Mouse (Mus musculus) liver, embryonic 12.5 days (tissue): Measurements from ENCODE around the gene Brinp3. TPM values are rescaled to one million over a fixed set of nuclear protein-coding genes. Genes with fewer than 3 reads are reported as not detected.

ENCODE experiments used
- ATAC-seq: fragments of 200-750 bp; cut with Nextera tagmentation; 2 replicates; pipeline ENCODE4 v1.8.0; 2017; ENCODE audit warnings: moderate number of reproducible peaks, mild to moderate bottlenecking, moderate library complexity
- H3K27ac ChIP-seq: fragments of 300-500 bp; sonication (generic); 2 replicates; pipeline ENCODE4 v1.5.1; 2016; ENCODE audit warnings: mild to moderate bottlenecking
- H3K27me3 ChIP-seq: fragments of 300-500 bp; sonication (generic); replicated peaks from 2 replicates; pipeline ENCODE4 v1.6.1; 2016; ENCODE audit warnings: mild to moderate bottlenecking, moderate library complexity
- H3K36me3 ChIP-seq: fragments of 300-500 bp; sonication (generic); 2 replicates; pipeline ENCODE4 v1.6.1; 2016; ENCODE audit warnings: mild to moderate bottlenecking, moderate library complexity
- H3K4me1 ChIP-seq: fragments of 300-500 bp; sonication (generic); 2 replicates; pipeline ENCODE4 v1.6.1; 2016
- H3K4me2 ChIP-seq: fragments of 300-500 bp; sonication (generic); 2 replicates; pipeline ENCODE4 v1.6.1; 2016; ENCODE audit warnings: mild to moderate bottlenecking, moderate library complexity
- H3K4me3 ChIP-seq: fragments of 300-500 bp; sonication (generic); 2 replicates; pipeline ENCODE4 v1.5.1; 2016; ENCODE audit warnings: mild to moderate bottlenecking, moderate library complexity
- H3K9ac ChIP-seq: fragments of 300-500 bp; sonication (generic); 2 replicates; pipeline ENCODE4 v1.6.1; 2016; ENCODE audit warnings: mild to moderate bottlenecking, moderate library complexity
- H3K9me3 ChIP-seq: fragments of 300-500 bp; sonication (generic); replicated peaks from 2 replicates; pipeline ENCODE4 v1.6.1; 2016; ENCODE audit warnings: mild to moderate bottlenecking, moderate library complexity
- WGBS: fragments of 180-500 bp; shearing (Covaris S2); methylation state at CpG from one replicate; pipeline ENCODE4 v1.1.7; 2016; ENCODE audit not compliant: insufficient replicate concordance; 5-methylcytosine and 5-hydroxymethylcytosine counted together
- polyA plus RNA-seq: library from polyadenylated mRNA; unstranded; fragments of >200 nt; fragmentation: Nextera tagmentation; extraction: Ambion mirVana; gene quantifications from 2 replicates; pipeline ENCODE4 v1.2.1, GENCODE M21; 2016

Gene Brinp3
- polyA plus RNA-seq, result 0.19 TPM in 1 of 2 replicates, not detected in the other

DNA sequence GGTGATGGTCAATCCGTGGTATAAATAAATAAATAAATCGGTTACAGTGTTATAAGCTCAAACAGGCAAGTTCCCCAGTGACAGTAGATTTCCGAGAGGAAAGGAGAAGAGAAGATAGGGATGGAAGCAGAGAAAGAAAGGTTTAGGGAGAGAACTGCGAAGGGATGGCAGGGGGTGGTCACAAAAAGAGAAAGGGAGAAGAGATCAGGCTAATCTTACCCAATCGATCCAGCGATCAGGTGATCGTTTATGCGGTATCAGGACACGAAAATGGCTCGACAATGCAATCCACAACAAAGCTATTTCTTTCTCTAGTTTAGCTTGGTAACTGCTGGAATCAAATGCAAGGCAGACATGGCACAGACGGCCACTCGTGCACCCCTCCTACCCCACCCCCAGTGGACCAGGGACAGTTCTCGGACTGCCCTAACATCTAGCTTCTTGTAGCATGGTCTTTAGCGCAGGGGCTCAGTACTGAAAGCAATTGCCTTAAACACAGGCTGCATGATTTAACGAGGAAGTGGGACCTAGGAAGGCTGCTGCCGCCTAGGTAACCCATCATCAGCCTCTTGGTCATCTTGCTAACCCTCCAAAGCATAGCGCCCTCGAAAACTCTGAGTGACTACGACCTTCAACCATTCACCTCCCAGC, at the start of gene Brinp3:
Gene Brinp3 (plus strand): TSS at position 80 of the 651 bp plus-strand sequence.
- Histone ChIP-seq H3K4me2 (peak within 1 kb of the TSS; percentile 45), H3K9me3 (no peaks in the 10 kb centered on the region), H3K4me3 (no peak within 1 kb of the TSS), H3K27me3 (peaks cover 41% of the 10 kb centered on the region), H3K27ac (no peak within 1 kb of the TSS), H3K36me3 (no peaks in the 10 kb centered on the region), H3K9ac (no peak within 1 kb of the TSS), H3K4me1 (no peaks in the 10 kb centered on the region)
- 5% methylated on average over 19 of the region's 19 CpGs for WGBS
- ATAC-seq, result no peak

DNA sequence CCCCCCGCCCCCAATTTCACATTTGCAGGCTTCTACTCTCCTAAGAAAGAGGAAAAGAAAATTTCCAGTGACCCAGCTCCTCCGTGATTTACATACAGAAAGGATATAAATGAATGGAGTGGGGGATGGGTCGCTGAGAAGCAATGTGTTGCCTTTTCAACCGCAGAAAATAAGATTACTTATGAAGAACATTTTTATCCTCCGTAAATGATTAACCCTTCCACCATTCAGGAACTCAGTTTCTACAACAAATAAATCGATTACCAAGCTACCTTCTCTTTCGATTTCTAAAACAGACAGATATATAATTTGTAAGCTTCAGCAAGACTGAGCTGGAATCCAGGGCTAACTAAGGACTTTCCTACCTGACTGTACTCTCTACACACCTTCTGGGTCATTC, 339 bp upstream of the Brinp3 start:
- 15% methylated on average over 7 of the region's 7 CpGs for WGBS
- no peaks in the 10 kb centered on the region for H3K36me3 ChIP-seq
- H3K27me3 ChIP-seq, result peaks cover 41% of the 10 kb centered on the region
- peak overlapping the region; percentile 45 for H3K4me2 ChIP-seq
- no peak for ATAC-seq
- H3K4me3 ChIP-seq, result no peak overlapping the region
- no peaks in the 10 kb centered on the region for H3K9me3 ChIP-seq
- H3K27ac ChIP-seq, result no peak overlapping the region
- H3K4me1 ChIP-seq, result no peaks in the 10 kb centered on the region
- H3K9ac ChIP-seq, result no peak overlapping the region

GRCm38 (mm10) chr1:146495386-146495785, 826 bp downstream of the Brinp3 start:
- Histone ChIP-seq H3K9ac (no peak overlapping the region), H3K36me3 (no peaks in the 10 kb centered on the region), H3K4me1 (no peaks in the 10 kb centered on the region), H3K4me2 (peak overlapping the region; percentile 45; the same call in 1 of the 2 replicates), H3K27me3 (peaks cover 41% of the 10 kb centered on the region), H3K27ac (no peak overlapping the region), H3K4me3 (no peak overlapping the region), H3K9me3 (no peaks in the 10 kb centered on the region)
- ATAC-seq, result no peak
- WGBS, result 8% methylated on average over 3 of the region's 3 CpGs

DNA sequence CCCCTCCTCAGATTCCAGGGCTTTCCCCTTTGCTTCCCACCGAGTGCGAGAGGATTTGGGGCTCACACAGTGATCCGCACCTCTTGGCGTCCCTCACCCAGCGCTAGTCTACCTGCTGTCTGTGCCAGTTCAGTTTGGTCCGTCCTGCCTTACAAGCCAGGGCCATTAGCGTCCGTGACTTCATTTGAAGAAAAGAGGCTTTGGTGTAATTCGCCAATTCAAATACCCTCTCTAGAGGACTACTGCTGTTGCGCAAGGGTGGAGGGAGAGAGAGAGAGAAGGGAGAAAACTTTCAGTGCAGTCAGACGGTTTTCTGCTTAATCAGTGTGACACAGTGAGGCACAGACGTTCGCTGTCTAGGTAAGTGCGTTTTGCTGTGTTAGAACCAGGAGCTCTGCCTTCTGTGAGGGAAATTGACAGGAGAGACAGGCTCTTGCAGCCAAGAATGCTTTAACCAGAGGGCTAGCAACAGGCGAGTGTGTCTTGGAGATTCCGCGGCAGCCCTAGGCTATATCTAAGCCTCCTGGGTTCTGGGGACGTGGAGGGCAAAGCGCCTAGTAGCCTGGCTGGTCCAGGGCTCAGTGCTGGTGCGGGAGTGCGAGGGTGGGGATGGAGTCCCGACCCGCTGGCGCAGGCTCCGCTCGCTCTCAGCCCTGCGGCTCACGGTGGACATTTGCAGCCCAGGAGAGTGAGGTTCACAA, 3.0 kb downstream of the Brinp3 start:
- no peaks in the 10 kb centered on the region for H3K9me3 ChIP-seq
- 2% methylated on average over 28 of the region's 28 CpGs for WGBS
- 0 out of 2 replicates have a peak, but pooled peaks have one; percentile 37 for ATAC-seq
- no peaks in the 10 kb centered on the region for H3K36me3 ChIP-seq
- H3K9ac ChIP-seq, result no peak overlapping the region
- H3K4me3 ChIP-seq, result peak overlapping the region; percentile 34
- peak overlapping the region; percentile 56 for H3K4me2 ChIP-seq
- H3K27me3 ChIP-seq, result peaks cover 41% of the 10 kb centered on the region
- H3K27ac ChIP-seq, result no peak overlapping the region
- H3K4me1 ChIP-seq, result no peaks in the 10 kb centered on the region

DNA sequence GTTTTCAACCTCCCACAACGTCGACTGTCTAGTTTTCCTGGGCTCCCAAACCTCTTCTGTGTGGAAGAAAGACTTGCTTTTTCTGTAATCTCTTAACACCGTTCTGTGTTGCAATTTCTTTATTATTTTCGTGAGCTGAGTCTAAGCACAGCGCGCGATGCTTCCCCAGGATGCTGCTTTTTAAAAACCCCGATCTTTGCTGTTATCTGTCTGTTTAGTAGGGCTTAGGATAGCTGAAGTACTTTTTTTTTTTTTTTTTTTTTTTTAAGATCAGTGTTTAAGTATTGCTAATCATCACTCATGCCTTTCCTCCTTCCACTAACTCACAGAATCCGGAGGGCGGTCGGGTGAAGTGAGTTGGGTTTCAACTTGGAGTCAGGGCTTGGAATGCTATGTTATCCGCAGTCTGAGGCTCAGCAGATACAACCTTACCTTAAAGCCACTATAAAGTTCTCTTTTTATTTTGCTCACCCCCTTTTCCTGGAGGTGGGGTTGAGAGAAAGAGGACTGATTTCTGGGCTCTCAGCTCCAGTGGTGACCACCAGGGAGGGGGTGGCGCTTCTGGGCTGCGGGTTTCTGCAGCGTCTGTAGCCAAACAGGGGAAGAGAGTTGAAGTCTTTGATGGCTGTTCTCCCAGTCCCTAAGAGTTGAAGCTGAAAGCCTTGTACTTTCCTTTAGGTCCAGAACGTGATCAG, 3.7 kb downstream of the Brinp3 start:
- H3K4me1 ChIP-seq, result no peaks in the 10 kb centered on the region
- H3K4me3 ChIP-seq, result peak overlapping the region; percentile 34
- no peak overlapping the region for H3K9ac ChIP-seq
- H3K36me3 ChIP-seq, result no peaks in the 10 kb centered on the region
- no peak overlapping the region for H3K27ac ChIP-seq
- no peak for ATAC-seq
- H3K9me3 ChIP-seq, result no peaks in the 10 kb centered on the region
- WGBS, result under 1% methylated on average over 16 of the region's 16 CpGs
- H3K4me2 ChIP-seq, result peak overlapping the region; percentile 56
- peaks cover 41% of the 10 kb centered on the region for H3K27me3 ChIP-seq

- Histone ChIP-seq H3K4me2 (peak overlapping the region; percentile 56), H3K27ac (no peak overlapping the region), H3K4me3 (no peak overlapping the region), H3K36me3 (no peaks in the 10 kb centered on the region), H3K9ac (no peak overlapping the region), H3K27me3 (peaks cover 41% of the 10 kb centered on the region), H3K9me3 (no peaks in the 10 kb centered on the region), H3K4me1 (no peaks in the 10 kb centered on the region)
- ATAC-seq, result no peak
- 3% methylated on average over 1 of the region's 1 CpGs for WGBS
Observed at GRCm38 (mm10) chr1:146498780-146499114, 4.2 kb downstream of the Brinp3 start.

DNA sequence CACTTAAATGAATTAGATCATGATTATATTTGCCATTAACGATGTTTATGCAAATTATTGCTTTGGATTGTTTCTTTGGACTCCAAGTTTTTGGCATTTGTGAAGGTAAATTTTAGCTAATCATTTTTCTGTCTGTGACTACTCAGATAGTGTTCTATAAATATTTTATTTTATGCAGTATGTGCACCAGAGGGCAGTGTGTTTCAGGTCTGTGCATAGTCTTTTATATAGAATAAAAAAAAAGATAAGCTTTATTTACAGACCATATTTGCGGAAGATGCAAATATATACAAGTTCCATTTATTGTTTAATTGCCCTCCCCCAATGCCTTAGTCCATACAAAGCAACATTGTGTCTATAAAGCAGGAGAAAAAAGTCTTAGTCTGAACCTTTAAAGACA, 20.8 kb downstream of the Brinp3 start:
- Histone ChIP-seq H3K27ac (no peak overlapping the region), H3K36me3 (no peaks in the 10 kb centered on the region), H3K4me2 (no peak overlapping the region), H3K9me3 (no peaks in the 10 kb centered on the region), H3K4me1 (no peaks in the 10 kb centered on the region), H3K9ac (no peak overlapping the region), H3K4me3 (no peak overlapping the region), H3K27me3 (no peaks in the 10 kb centered on the region)
- 61% methylated on average over 2 of the region's 2 CpGs for WGBS
- no peak for ATAC-seq

DNA sequence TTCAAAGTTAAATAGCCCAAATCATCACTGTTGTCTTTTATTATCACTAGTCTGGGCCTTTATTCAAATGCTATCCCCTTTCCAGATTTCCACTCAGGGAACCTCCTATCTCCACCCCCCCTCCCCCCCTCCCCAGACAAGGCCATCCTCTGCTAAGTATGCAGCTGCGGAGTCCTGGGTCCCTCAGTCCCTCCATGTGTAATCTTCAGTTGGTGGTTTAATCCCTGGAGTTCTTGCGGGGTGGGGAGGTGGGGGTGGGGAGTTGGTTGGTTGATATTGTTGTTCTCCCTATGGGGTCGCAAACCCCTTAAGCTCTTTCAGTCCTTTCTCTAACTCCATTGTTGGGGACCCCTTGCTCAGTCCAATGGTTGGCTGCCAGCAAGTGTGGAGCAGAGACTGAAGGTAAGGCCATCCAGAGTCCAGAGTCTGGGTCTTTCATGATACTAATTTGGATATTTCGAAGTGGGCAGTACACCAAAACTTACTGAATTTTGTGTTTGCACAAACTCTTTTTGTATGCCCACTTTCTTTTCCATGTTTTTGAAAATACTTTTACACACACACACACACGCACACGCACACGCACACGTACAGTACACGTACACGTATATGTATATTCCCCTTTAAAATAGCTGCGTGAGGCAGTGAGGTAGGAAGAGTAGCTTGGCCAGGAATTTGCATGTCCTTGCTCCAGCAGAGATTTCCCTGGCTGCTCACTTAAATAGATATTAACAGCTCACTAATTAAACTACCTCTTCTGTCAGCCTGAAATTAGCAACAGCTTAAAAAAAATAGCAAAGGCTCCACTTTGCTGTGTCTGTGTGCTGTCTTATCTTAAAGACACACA, 29.4 kb downstream of the Brinp3 start:
- ATAC-seq, result no peak

DNA sequence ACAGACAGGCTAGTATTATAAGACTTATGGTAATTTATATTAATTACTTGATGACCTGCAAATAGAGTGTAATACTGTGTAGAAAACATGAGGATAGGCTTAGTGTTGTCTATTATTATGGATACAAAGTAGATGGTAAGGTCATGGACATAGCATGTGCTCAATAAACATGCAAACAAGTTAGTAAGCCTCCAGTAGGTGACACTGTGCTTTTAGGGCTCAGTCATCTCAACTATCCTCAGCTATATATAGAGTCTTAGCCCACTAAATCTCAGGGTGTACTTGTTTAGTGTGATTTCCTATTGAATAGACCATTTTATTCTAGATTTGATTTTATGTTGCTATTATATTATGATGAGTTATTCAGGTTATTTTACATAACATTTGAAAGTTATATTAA, 34.0 kb downstream of the Brinp3 start:
- no peaks in the 10 kb centered on the region for H3K4me1 ChIP-seq
- no peak overlapping the region for H3K4me2 ChIP-seq
- H3K27me3 ChIP-seq, result no peaks in the 10 kb centered on the region
- H3K36me3 ChIP-seq, result no peaks in the 10 kb centered on the region
- H3K9ac ChIP-seq, result no peak overlapping the region
- no peaks in the 10 kb centered on the region for H3K9me3 ChIP-seq
- H3K4me3 ChIP-seq, result no peak overlapping the region
- no peak for ATAC-seq
- no peak overlapping the region for H3K27ac ChIP-seq

More for the DNA sequence above, 29.4 kb downstream of the Brinp3 start:
- no peak overlapping the region for H3K27ac ChIP-seq
- WGBS, result 64% methylated on average over 11 of the region's 11 CpGs
- no peaks in the 10 kb centered on the region for H3K36me3 ChIP-seq
- no peaks in the 10 kb centered on the region for H3K9me3 ChIP-seq
- no peak overlapping the region for H3K4me3 ChIP-seq
- H3K4me1 ChIP-seq, result no peaks in the 10 kb centered on the region
- H3K4me2 ChIP-seq, result no peak overlapping the region
- no peak overlapping the region for H3K9ac ChIP-seq
- H3K27me3 ChIP-seq, result no peaks in the 10 kb centered on the region

GRCm38 (mm10) chr1:146546847-146547428, 52.4 kb downstream of the Brinp3 start:
- H3K9me3 ChIP-seq, result no peaks in the 10 kb centered on the region
- no peak overlapping the region for H3K9ac ChIP-seq
- H3K27me3 ChIP-seq, result no peaks in the 10 kb centered on the region
- H3K27ac ChIP-seq, result no peak overlapping the region
- H3K4me2 ChIP-seq, result no peak overlapping the region
- ATAC-seq, result no peak
- no peaks in the 10 kb centered on the region for H3K4me1 ChIP-seq
- H3K4me3 ChIP-seq, result no peak overlapping the region
- 63% methylated on average over 2 of the region's 2 CpGs for WGBS
- no peaks in the 10 kb centered on the region for H3K36me3 ChIP-seq

GRCm38 (mm10) chr1:146556982-146557381, 62.4 kb downstream of the Brinp3 start:
- H3K4me2 ChIP-seq, result no peak overlapping the region
- H3K9me3 ChIP-seq, result no peaks in the 10 kb centered on the region
- H3K27me3 ChIP-seq, result no peaks in the 10 kb centered on the region
- ATAC-seq, result no peak
- no peaks in the 10 kb centered on the region for H3K36me3 ChIP-seq
- H3K27ac ChIP-seq, result no peak overlapping the region
- no peak overlapping the region for H3K4me3 ChIP-seq
- no peaks in the 10 kb centered on the region for H3K4me1 ChIP-seq
- no peak overlapping the region for H3K9ac ChIP-seq
